Mouse (Mus musculus) olfactory bulb, adult 2 months (tissue): Measurements from ENCODE around the gene Nes.

Source experiments
- CTCF ChIP-seq: fragments of 200-500 bp; IDR thresholded peaks from 2 replicates; pipeline ENCODE4 v1.5.1; 2012; ENCODE audit warnings: low read depth, mild to moderate bottlenecking, low read length, moderate library complexity; ENCODE audit not compliant: insufficient read depth
- POLR2A ChIP-seq: fragments of 200-500 bp; IDR thresholded peaks from 2 replicates; pipeline ENCODE4 v1.6.1; 2012; ENCODE audit warnings: mild to moderate bottlenecking, low read depth, low read length, moderate library complexity; ENCODE audit not compliant: insufficient read depth

- TF ChIP-seq CTCF (no peak), POLR2A (no peak; the same call in 1 of the 2 replicates)
Observed at GRCm38 (mm10) chr3:87998747-87999146, 27.9 kb downstream of the Nes start.
